Mouse (Mus musculus) heart, adult 2 months (tissue): ENCODE data around the gene Hspa1l.

Experiments used
- CTCF ChIP-seq: fragments of 200-600 bp; IDR thresholded peaks from 2 replicates; pipeline ENCODE4 v1.8.1; 2022; ENCODE audit warnings: antibody characterized with exemption, mild to moderate bottlenecking, moderate library complexity
- EP300 ChIP-seq: fragments of 200-500 bp; IDR thresholded peaks from 2 replicates; pipeline ENCODE4 v1.6.1; 2011; ENCODE audit warnings: low read depth, low read length, control low read depth; ENCODE audit not compliant: insufficient read depth

- TF ChIP-seq CTCF = no peak
- TF ChIP-seq EP300 = no peak
Measured at GRCm38 (mm10) chr17:34978239-34978638, 5.7 kb downstream of the Hspa1l start.
